Mouse (Mus musculus) myocyte (in vitro differentiated cells): ENCODE results near the gene Rere.

ENCODE experiments used
- CEBPB ChIP-seq: IDR thresholded peaks from 2 replicates; pipeline ENCODE4 v1.6.1; 2011; ENCODE audit warnings: mild to moderate bottlenecking, moderate library complexity; ENCODE audit not compliant: poor library complexity, insufficient read depth, severe bottlenecking
- E2F4 ChIP-seq: IDR thresholded peaks from one replicate; pipeline ENCODE4 v1.6.1; 2011; ENCODE audit warnings: mild to moderate bottlenecking, control low read depth, moderate library complexity; ENCODE audit not compliant: insufficient read depth
- MYOD1 ChIP-seq, 3 experiments: IDR thresholded peaks; one replicate each; pipeline ENCODE4 v1.6.1; 2011; ENCODE audit warnings: control low read depth in 2 of 3, low read depth in 2 of 3, mild to moderate bottlenecking in 2 of 3, moderate library complexity in 1 of 3; ENCODE audit not compliant: insufficient read length in 2 of 3, control insufficient read depth in 1 of 3
- MYOG ChIP-seq, 3 experiments: IDR thresholded peaks; one replicate each; pipeline ENCODE4 v1.6.1; 2011; ENCODE audit warnings: control low read depth in 2 of 3, low read depth in 2 of 3, mild to moderate bottlenecking in 2 of 3; ENCODE audit not compliant: insufficient read length in 2 of 3, control insufficient read depth in 1 of 3, insufficient read depth in 1 of 3
- POLR2A ChIP-seq: IDR thresholded peaks from one replicate; pipeline ENCODE4 v1.6.1; 2011; ENCODE audit warnings: low read depth, mild to moderate bottlenecking, control low read depth, moderate library complexity; ENCODE audit not compliant: insufficient read length
- POLR2AphosphoS2 ChIP-seq: IDR thresholded peaks from one replicate; pipeline ENCODE4 v1.6.1; 2011; ENCODE audit warnings: low read depth, control low read depth; ENCODE audit not compliant: insufficient read length
- SRF ChIP-seq: IDR thresholded peaks from one replicate; pipeline ENCODE4 v1.6.1; 2011; ENCODE audit warnings: low read depth; ENCODE audit not compliant: control insufficient read depth, insufficient read length
- TCF12 ChIP-seq: IDR thresholded peaks from one replicate; pipeline ENCODE4 v1.6.1; 2011; ENCODE audit warnings: mild to moderate bottlenecking, control low read depth; ENCODE audit not compliant: poor library complexity, insufficient read depth, severe bottlenecking

DNA sequence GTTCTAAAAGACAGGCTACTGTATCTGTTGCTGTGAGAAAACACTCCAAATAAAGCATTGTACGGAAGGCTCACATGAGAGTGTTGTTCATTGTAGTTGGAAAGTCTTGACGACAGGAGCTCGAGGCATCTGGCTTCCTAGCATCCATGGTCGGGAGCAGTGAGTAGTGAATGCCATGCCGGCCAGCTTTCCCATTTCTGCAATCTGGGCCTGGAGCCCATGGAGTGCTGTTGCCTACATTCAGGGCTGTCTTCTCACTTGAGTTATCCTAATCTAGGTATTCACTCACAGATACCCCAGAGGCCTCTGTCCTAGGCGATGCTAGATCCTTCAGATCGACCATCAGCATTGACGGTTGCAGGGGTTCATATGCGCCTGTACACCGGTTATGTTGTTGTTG lies 160.5 kb downstream of the Rere start:
- TF ChIP-seq POLR2A (no peak), POLR2AphosphoS2 (no peak), MYOD1 (IDR thresholded peaks at IDR 0.05; ENCODE audit: control insufficient read depth in 1 of 3, insufficient read length in 2 of 3, low read depth in 2 of 3) (no peak), TCF12 (no peak), E2F4 (no peak), SRF (no peak), CEBPB (no peak), MYOG (IDR thresholded peaks at IDR 0.05; ENCODE audit: control insufficient read depth in 1 of 3, insufficient read depth in 1 of 3, insufficient read length in 2 of 3, low read depth in 2 of 3) (no peak)
